Mouse (Mus musculus) kidney, adult 11 months (tissue): ENCODE measurements around the gene Zbtb2.
A peak's percentile ranks its signal among the peaks of the same experiment; 100 is the strongest.

Experiments
- DNase-seq: peaks from one replicate; pipeline ENCODE4 v3.0.0; 2022

Zbtb2 gene

GRCm38 (mm10) chr10:4380748-4381147 is 7.2 kb downstream of the Zbtb2 start:
- DNase-seq, result no peak

GRCm38 (mm10) chr10:4376931-4377330 is 11.0 kb downstream of the Zbtb2 start:
- DNase-seq, result no peak

GRCm38 (mm10) chr10:4376461-4376860 is 11.4 kb downstream of the Zbtb2 start:
- no peak for DNase-seq

- no peak for DNase-seq
These were observed 12.6 kb downstream of the Zbtb2 start for GRCm38 (mm10) chr10:4375267-4375666.

- no peak for DNase-seq
These were observed 13.2 kb downstream of the Zbtb2 start for GRCm38 (mm10) chr10:4374734-4375133.

GRCm38 (mm10) chr10:4374239-4374638 is 13.7 kb downstream of the Zbtb2 start:
- DNase-seq, result no peak

DNA sequence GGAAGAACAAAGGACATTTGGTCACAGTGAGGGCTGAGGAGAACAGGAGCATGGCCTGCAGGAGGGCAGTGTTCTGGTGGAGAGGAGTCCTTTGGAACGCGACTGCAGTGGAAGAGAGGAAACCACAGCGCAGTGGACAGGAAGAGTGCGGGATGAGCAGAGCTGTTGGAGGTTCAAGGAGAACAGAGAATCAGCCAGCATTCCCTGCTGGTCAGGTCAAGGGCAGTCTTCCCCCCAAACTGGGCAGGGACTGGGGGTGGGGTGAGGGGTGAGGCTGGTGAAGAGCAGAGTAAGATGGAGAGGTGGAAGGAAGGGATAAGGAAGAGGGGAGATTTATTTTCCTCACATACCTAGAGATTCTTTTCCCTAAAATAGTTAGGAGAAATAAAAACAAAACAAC is 14.3 kb downstream of the Zbtb2 start:
- no peak for DNase-seq

GRCm38 (mm10) chr10:4372011-4372410 is 15.9 kb downstream of the Zbtb2 start:
- DNase-seq, result no peak

GRCm38 (mm10) chr10:4370105-4370504 is 17.8 kb downstream of the Zbtb2 start:
- no peak for DNase-seq

GRCm38 (mm10) chr10:4364618-4365017 is 23.3 kb downstream of the Zbtb2 start:
- DNase-seq, result no peak

DNA sequence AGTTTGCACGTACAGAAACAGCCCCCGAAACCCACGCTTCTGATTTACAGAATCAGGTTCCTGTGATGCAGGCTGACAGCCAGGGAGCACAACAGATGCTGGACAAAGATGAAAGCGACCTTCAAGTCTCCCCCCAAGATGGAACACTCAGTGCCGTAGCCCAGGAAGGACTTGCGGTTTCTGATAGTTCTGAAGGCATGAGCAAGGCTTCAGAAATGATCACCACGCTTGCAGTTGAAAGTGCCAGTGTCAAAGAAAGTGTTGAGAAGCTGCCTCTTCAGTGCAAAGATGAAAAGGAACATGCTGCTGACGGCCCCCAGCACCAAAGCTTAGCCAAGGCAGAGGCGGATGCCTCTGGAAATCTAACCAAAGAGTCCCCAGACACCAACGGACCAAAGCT is 30.5 kb downstream of the Zbtb2 start:
- no peak for DNase-seq

DNA sequence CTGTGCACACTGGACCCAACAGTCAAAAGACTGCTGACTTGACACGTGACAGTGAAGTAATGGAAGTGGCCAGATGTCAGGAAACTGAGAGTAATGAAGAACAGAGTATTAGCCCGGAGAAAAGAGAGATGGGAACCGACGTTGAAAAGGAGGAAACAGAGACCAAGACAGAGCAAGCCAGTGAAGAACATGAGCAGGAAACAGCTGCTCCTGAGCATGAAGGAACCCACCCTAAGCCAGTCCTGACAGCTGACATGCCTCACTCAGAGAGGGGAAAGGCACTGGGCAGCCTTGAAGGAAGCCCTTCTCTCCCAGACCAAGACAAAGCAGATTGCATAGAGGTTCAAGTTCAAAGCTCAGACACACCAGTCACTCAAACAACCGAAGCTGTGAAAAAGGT is 31.3 kb downstream of the Zbtb2 start:
- no peak for DNase-seq

DNA sequence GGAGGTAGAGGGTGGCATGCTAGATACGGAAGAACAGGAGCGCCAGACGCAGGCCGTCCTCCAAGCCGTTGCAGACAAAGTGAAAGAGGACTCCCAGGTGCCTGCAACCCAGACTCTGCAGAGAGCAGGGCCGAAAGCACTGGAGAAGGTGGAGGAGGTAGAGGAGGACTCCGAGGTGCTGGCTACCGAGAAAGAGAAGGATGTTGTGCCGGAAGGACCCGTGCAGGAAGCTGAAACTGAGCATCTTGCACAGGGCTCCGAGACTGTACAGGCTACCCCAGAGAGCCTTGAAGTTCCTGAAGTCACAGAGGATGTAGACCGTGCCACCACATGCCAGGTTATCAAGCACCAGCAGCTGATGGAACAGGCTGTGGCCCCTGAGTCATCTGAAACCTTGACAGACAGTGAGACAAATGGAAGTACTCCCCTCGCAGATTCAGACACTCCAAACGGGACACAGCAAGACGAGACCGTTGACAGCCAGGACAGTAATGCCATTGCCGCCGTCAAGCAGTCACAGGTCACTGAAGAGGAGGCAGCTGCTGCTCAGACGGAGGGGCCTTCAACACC is 31.9 kb downstream of the Zbtb2 start:
- no peak for DNase-seq

GRCm38 (mm10) chr10:4354371-4355260 is 33.3 kb downstream of the Zbtb2 start:
- DNase-seq, result no peak

DNA sequence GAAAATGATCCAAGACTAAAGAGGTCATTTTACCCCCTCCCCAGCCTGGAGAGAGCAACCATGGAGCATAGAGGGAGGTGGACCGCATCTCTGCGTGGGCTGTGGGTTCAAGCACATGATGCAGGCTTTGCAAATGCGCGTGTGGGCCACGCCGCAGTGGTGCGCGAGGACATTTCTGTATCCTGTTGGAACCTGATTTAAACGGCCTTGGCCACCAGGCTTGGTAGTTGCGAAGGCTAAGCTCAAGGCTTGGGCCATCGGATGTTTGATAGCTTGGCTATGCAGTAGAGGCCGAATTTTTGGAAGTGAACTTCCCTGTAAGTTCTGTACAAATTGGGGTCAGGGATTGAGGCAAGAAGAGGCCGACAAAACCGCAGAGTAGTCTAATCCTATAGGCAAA is 40.3 kb downstream of the Zbtb2 start:
- DNase-seq, result no peak

DNA sequence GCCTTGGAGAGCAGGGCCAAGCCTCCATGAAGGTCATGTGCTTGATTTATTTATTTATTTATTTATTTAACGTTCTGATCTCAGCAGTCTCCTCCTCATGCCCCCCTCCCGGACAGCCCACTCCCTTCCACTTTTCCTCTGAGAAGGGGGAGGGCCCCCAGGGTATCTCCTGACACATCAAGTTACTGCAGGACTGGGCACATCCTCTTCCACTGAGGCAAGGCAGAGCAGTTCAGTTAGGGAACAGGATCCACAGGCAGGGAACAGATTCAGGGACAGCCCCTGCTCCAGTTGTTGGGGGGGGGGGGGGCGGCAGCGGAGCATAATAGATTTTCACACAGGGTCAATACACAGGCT is 40.8 kb downstream of the Zbtb2 start:
- DNase-seq, result no peak

DNA sequence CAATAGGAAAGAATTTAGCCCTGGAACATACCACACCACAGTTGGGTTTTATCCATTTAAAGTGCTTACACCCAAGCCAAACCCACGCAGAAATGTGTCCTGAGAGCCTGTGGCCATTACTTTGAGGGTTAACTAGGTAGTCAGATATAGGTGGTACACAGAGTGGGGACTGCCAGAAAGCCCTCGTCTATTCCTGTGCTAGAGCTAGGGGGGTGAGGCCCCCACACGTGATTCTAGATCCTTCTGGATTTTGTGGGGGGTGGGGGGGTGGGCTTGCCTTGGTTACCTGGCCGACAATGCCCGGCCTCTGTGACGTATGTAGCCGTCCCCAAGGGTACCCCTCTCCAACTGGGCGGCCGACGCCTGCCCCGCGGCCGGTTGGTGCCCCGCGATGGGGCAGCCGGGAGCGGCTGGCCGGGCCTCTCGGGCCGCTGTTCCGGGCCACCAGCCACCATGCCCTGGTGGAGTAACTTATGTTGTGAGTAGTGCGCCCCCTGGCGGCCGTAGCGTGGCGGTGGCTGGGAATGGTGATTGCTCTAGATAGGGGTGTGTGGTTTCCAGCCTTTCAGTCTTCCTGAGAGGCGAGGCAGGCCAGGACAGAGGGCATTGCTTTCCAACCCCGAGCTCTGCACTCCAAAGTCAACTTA is 41.3 kb downstream of the Zbtb2 start:
- DNase-seq, result peak; percentile 92

DNA sequence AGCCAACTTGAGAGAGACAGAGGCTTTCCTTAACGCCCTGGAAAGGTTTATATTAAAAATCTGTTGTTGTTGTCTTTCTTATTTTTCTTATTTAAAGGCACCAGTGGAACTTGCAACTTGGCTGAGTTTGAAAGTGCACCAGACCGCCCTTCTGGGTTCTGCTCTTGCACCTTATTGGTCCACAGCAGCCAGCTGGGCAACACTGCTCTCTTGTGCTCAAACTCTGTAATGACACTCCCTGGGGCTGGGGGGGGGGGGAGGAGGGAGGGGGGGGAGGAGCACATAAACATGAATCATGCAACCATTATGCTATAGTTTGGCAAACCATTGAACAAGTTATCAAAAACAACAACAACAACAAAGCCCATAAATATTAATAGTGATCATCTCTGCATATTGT is 46.5 kb downstream of the Zbtb2 start:
- peak; percentile 15 for DNase-seq

- peak; percentile 18 for DNase-seq
These were observed 48.9 kb downstream of the Zbtb2 start for GRCm38 (mm10) chr10:4338863-4339461.

- peak; percentile 84 for DNase-seq
These were observed 53.7 kb downstream of the Zbtb2 start for GRCm38 (mm10) chr10:4334039-4334683.

- peak; percentile 34 for DNase-seq
These were observed 54.6 kb downstream of the Zbtb2 start for GRCm38 (mm10) chr10:4333319-4333718.

DNA sequence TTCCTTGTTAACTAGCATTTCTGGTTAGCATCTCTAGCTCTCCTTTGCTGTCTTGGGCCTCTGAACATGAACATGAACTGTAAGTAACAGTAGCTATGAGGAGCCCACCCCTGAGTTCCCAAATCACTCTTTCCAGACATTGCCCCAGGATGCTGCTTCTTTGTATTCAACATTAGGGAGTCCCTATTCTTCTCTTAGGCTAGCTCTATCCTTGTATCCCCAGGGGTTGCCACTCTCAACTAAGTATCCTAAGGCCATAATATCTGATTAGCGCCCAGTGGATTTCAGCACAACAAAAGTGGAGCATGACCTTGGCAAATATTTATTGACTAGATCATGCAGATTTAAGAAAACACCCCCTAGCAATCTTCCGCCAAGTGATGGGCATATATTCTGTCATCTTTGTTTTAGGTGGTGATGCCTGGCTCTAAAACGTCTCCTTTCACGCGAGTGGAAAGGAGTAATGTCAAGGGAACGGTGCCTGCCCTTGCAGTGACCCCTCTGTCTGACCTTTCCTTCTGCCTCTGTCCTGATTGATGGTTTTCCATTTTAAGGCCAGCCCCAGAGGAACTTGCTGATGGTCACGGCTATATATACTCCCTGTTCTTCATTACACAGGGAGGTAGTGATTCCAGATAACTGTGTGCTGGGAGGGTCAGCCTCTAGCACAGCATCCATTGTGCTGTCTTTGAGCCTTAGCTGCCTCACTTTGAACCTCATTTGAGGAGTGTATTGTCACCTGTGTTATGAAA is 55.5 kb downstream of the Zbtb2 start:
- DNase-seq, result no peak
